Mouse (Mus musculus) heart, postnatal 0 days (tissue): ENCODE results near the gene Ifitm6. TPM values are rescaled to one million over a fixed set of nuclear protein-coding genes. Genes with fewer than 3 reads are reported as not detected.

Source experiments
- ATAC-seq: fragments of 200-750 bp; cut with Nextera tagmentation; 2 replicates; pipeline ENCODE4 v1.8.0; 2017; ENCODE audit warnings: low read depth, moderate number of reproducible peaks, moderate library complexity; ENCODE audit not compliant: insufficient read depth
- DNase-seq: peaks from one replicate; pipeline ENCODE4 v3.0.0-alpha.2; 2016; ENCODE audit warnings: low spot score
- H3K27ac ChIP-seq: fragments of 300-500 bp; sonication (generic); 2 replicates; pipeline ENCODE4 v1.5.1; 2014; ENCODE audit warnings: low read depth, mild to moderate bottlenecking
- H3K27me3 ChIP-seq: fragments of 300-500 bp; sonication (generic); 2 replicates; pipeline ENCODE4 v1.6.1; 2014; ENCODE audit warnings: low read length, mixed read lengths; ENCODE audit not compliant: control insufficient read depth, insufficient read depth
- H3K36me3 ChIP-seq: fragments of 300-500 bp; sonication (generic); replicated peaks from 2 replicates; pipeline ENCODE4 v1.6.1; 2014; ENCODE audit warnings: low read length, mixed read lengths; ENCODE audit not compliant: control insufficient read depth, insufficient read depth
- H3K4me1 ChIP-seq: fragments of 300-500 bp; sonication (generic); 2 replicates; pipeline ENCODE4 v1.6.1; 2014; ENCODE audit warnings: antibody characterized with exemption; ENCODE audit not compliant: control insufficient read depth, insufficient read depth
- H3K4me2 ChIP-seq: fragments of 300-500 bp; sonication (generic); 2 replicates; pipeline ENCODE4 v1.6.1; 2014; ENCODE audit warnings: low read depth, mild to moderate bottlenecking, low read length, moderate library complexity
- H3K4me3 ChIP-seq: fragments of 300-500 bp; sonication (generic); 2 replicates; pipeline ENCODE4 v1.5.1; 2014; ENCODE audit warnings: low read depth, low read length
- H3K9ac ChIP-seq: fragments of 300-500 bp; sonication (generic); replicated peaks from 2 replicates; pipeline ENCODE4 v1.6.1; 2014; ENCODE audit warnings: low read depth, low read length, mixed read lengths
- H3K9me3 ChIP-seq: fragments of 300-500 bp; sonication (generic); replicated peaks from 2 replicates; pipeline ENCODE4 v1.6.1; 2016; ENCODE audit warnings: low read length; ENCODE audit not compliant: control insufficient read depth
- CTCF ChIP-seq: IDR thresholded peaks from 2 replicates; pipeline ENCODE4 v1.5.1; 2016; ENCODE audit warnings: antibody characterized with exemption, control low read depth, low read depth
- EP300 ChIP-seq: IDR thresholded peaks from 2 replicates; pipeline ENCODE4 v1.6.1; 2016; ENCODE audit warnings: antibody characterized with exemption, low read depth
- WGBS: fragments of 180-500 bp; shearing (Covaris S2); extraction: QIAGEN DNeasy Blood & Tissue Kit; methylation state at CpG from one replicate; pipeline ENCODE4 v1.1.7; 2014; 5-methylcytosine and 5-hydroxymethylcytosine counted together
- polyA plus RNA-seq: library from polyadenylated mRNA; unstranded; fragments of >200 nt; fragmentation: Nextera tagmentation; extraction: Ambion mirVana; gene quantifications from 2 replicates; pipeline ENCODE4 v1.2.1, GENCODE M21; 2015
- total RNA-seq: library from RNA; depleted of rRNA; stranded (reverse); fragments of >200 nt; gene quantifications from 2 replicates; pipeline ENCODE4 v1.2.3, GENCODE M21; 2014; ENCODE audit warnings: low replicate concordance

Ifitm6 gene
- total and polyA plus RNA-seq, 2 experiments from 2014 or later = 0.30 TPM; not detected in 1

- 49% methylated on average over 3 of the region's 3 CpGs for WGBS
- no peak for DNase-seq
- H3K9me3 ChIP-seq = no peaks in the 10 kb centered on the region
- H3K27me3 ChIP-seq = no peaks in the 10 kb centered on the region
- H3K4me1 ChIP-seq = no peaks in the 10 kb centered on the region
- no peak overlapping the region for H3K9ac ChIP-seq
- no peak overlapping the region for H3K27ac ChIP-seq
- no peak for ATAC-seq
- H3K36me3 ChIP-seq = no peaks in the 10 kb centered on the region
- no peak overlapping the region for H3K4me2 ChIP-seq
- no peak overlapping the region for H3K4me3 ChIP-seq
- TF ChIP-seq CTCF = no peak
- TF ChIP-seq EP300 = no peak
These were observed 12.7 kb upstream of the Ifitm6 start for GRCm38 (mm10) chr7:141030390-141030789.

- H3K36me3 ChIP-seq = no peaks in the 10 kb centered on the region
- H3K4me3 ChIP-seq = no peak within 1 kb of the TSS
- H3K27ac ChIP-seq = no peak within 1 kb of the TSS
- H3K9ac ChIP-seq = no peak within 1 kb of the TSS
- H3K9me3 ChIP-seq = no peaks in the 10 kb centered on the region
- TF ChIP-seq EP300 (no peak), CTCF (no peak)
- no peaks in the 10 kb centered on the region for H3K27me3 ChIP-seq
- 95% methylated on average over 2 of the region's 2 CpGs for WGBS
- no peak within 1 kb of the TSS for H3K4me2 ChIP-seq
- DNase-seq (no peak), ATAC-seq (no peak)
- peaks cover 5% of the 10 kb centered on the region; the same call in 1 of the 2 replicates for H3K4me1 ChIP-seq
These were observed 11.1 kb upstream of the Ifitm6 start, which contains the start of gene Gm17387 for GRCm38 (mm10) chr7:141028831-141029230. Gene Gm17387 (plus strand): TSS chr7:141029131.

GRCm38 (mm10) chr7:141026740-141027098 lies 9.0 kb upstream of the Ifitm6 start:
- H3K4me1 ChIP-seq = peaks cover 5% of the 10 kb centered on the region; the same call in 1 of the 2 replicates
- WGBS = 66% methylated on average over 5 of the region's 5 CpGs
- no peaks in the 10 kb centered on the region for H3K27me3 ChIP-seq
- DNase-seq (no peak), ATAC-seq (no peak)
- no peaks in the 10 kb centered on the region for H3K36me3 ChIP-seq
- H3K4me3 ChIP-seq = no peak overlapping the region
- TF ChIP-seq CTCF (no peak), EP300 (no peak)
- H3K9me3 ChIP-seq = no peaks in the 10 kb centered on the region
- H3K27ac ChIP-seq = peak overlapping the region; percentile 52
- no peak overlapping the region for H3K9ac ChIP-seq
- no peak overlapping the region for H3K4me2 ChIP-seq

- H3K9me3 ChIP-seq = no peaks in the 10 kb centered on the region
- DNase-seq = no peak
- no peak for ATAC-seq
- no peak overlapping the region for H3K4me2 ChIP-seq
- no peaks in the 10 kb centered on the region for H3K36me3 ChIP-seq
- TF ChIP-seq EP300 (no peak), CTCF (no peak)
- H3K4me1 ChIP-seq = peaks cover 5% of the 10 kb centered on the region; the same call in 1 of the 2 replicates
- no peak overlapping the region for H3K4me3 ChIP-seq
- peak overlapping the region; percentile 52 for H3K27ac ChIP-seq
- H3K9ac ChIP-seq = no peak overlapping the region
- H3K27me3 ChIP-seq = no peaks in the 10 kb centered on the region
- 63% methylated on average over 6 of the region's 6 CpGs for WGBS
These were observed 8.5 kb upstream of the Ifitm6 start for GRCm38 (mm10) chr7:141026097-141026739.

GRCm38 (mm10) chr7:141024865-141025838 lies 7.4 kb upstream of the Ifitm6 start:
- H3K36me3 ChIP-seq = no peaks in the 10 kb centered on the region
- no peak overlapping the region for H3K9ac ChIP-seq
- DNase-seq (no peak), ATAC-seq (no peak)
- H3K9me3 ChIP-seq = no peaks in the 10 kb centered on the region
- H3K27me3 ChIP-seq = no peaks in the 10 kb centered on the region
- WGBS = 50% methylated on average over 6 of the region's 6 CpGs
- H3K27ac ChIP-seq = peak overlapping the region; percentile 15; the same call in 1 of the 2 replicates
- TF ChIP-seq EP300 (no peak), CTCF (no peak)
- no peak overlapping the region for H3K4me2 ChIP-seq
- H3K4me1 ChIP-seq = peaks cover 5% of the 10 kb centered on the region; the same call in 1 of the 2 replicates
- H3K4me3 ChIP-seq = no peak overlapping the region
